Mouse (Mus musculus) lung, embryonic 16.5 days (tissue): ENCODE data around the gene Cdca8. TPM values are rescaled to one million over a fixed set of nuclear protein-coding genes. Genes with fewer than 3 reads are reported as not detected.

Source experiments
- ATAC-seq: fragments of 200-750 bp; cut with Nextera tagmentation; 2 replicates; pipeline ENCODE4 v1.8.0; 2017; ENCODE audit warnings: low read depth, mild to moderate bottlenecking, moderate library complexity
- H3K27ac ChIP-seq: fragments of 300-500 bp; sonication (generic); 2 replicates; pipeline ENCODE4 v1.5.1; 2014; ENCODE audit warnings: mild to moderate bottlenecking, control low read depth, low read length
- H3K27me3 ChIP-seq: fragments of 300-500 bp; sonication (generic); 2 replicates; pipeline ENCODE4 v1.6.1; 2014; ENCODE audit warnings: low read depth, low read length, mixed read lengths; ENCODE audit not compliant: control insufficient read depth, insufficient read depth
- H3K36me3 ChIP-seq: fragments of 300-500 bp; sonication (generic); 2 replicates; pipeline ENCODE4 v1.6.1; 2014; ENCODE audit warnings: low read length; ENCODE audit not compliant: control insufficient read depth, insufficient read depth
- H3K4me1 ChIP-seq: fragments of 300-500 bp; sonication (generic); replicated peaks from 2 replicates; pipeline ENCODE4 v1.6.1; 2014; ENCODE audit warnings: low read length, mixed read lengths; ENCODE audit not compliant: control insufficient read depth, insufficient read depth
- H3K4me2 ChIP-seq: fragments of 300-500 bp; sonication (generic); 2 replicates; pipeline ENCODE4 v1.6.1; 2014; ENCODE audit warnings: low read depth, low read length, control low read depth
- H3K4me3 ChIP-seq: fragments of 300-500 bp; sonication (generic); 2 replicates; pipeline ENCODE4 v1.5.1; 2014; ENCODE audit warnings: mild to moderate bottlenecking, low read length, control low read depth
- H3K9ac ChIP-seq: fragments of 300-500 bp; sonication (generic); 2 replicates; pipeline ENCODE4 v1.6.1; 2014; ENCODE audit warnings: low read length, control low read depth
- H3K9me3 ChIP-seq: fragments of 300-500 bp; sonication (generic); 2 replicates; pipeline ENCODE4 v1.6.1; 2016; ENCODE audit warnings: low read length; ENCODE audit not compliant: control insufficient read depth
- WGBS: fragments of 180-500 bp; shearing (Covaris S2); extraction: QIAGEN DNeasy Blood & Tissue Kit; methylation state at CpG from one replicate; pipeline ENCODE4 v1.1.7; 2014; 5-methylcytosine and 5-hydroxymethylcytosine counted together
- polyA plus RNA-seq: library from polyadenylated mRNA; unstranded; fragments of >200 nt; fragmentation: Nextera tagmentation; extraction: Ambion mirVana; gene quantifications from 2 replicates; pipeline ENCODE4 v1.2.1, GENCODE M21; 2015

The Cdca8 gene
- polyA plus RNA-seq, 1 experiment from 2014 or later: 150 TPM

DNA sequence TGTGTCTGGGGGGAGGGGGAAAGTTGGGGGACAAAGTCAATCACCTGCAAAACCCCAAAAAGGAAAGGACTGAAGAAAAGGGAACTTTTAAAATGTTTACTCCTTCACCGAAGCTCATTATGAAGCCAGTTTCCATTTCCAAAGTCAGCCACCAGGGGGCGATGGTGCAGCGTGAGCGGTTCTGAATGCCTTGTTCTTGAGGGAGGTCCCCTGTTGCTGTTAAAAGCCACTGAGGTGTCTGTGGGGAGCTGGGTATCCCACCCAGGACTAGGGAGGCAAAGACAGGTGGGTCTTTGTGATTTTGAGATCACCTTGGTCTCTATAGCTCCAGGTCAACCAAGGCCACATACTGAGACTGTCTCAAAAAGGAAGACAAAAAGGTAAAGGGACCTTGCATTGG lies 3.9 kb upstream of the Cdca8 start:
- 2% methylated on average over 4 of the region's 4 CpGs for WGBS
- H3K9me3 ChIP-seq: no peaks in the 10 kb centered on the region
- no peak overlapping the region for H3K9ac ChIP-seq
- H3K36me3 ChIP-seq: peaks cover 6% of the 10 kb centered on the region
- H3K4me1 ChIP-seq: no peaks in the 10 kb centered on the region
- H3K4me2 ChIP-seq: no peak overlapping the region
- ATAC-seq: peak; percentile 40; the same call in 1 of the 2 replicates
- no peak overlapping the region for H3K4me3 ChIP-seq
- no peak overlapping the region for H3K27ac ChIP-seq
- H3K27me3 ChIP-seq: no peaks in the 10 kb centered on the region

DNA sequence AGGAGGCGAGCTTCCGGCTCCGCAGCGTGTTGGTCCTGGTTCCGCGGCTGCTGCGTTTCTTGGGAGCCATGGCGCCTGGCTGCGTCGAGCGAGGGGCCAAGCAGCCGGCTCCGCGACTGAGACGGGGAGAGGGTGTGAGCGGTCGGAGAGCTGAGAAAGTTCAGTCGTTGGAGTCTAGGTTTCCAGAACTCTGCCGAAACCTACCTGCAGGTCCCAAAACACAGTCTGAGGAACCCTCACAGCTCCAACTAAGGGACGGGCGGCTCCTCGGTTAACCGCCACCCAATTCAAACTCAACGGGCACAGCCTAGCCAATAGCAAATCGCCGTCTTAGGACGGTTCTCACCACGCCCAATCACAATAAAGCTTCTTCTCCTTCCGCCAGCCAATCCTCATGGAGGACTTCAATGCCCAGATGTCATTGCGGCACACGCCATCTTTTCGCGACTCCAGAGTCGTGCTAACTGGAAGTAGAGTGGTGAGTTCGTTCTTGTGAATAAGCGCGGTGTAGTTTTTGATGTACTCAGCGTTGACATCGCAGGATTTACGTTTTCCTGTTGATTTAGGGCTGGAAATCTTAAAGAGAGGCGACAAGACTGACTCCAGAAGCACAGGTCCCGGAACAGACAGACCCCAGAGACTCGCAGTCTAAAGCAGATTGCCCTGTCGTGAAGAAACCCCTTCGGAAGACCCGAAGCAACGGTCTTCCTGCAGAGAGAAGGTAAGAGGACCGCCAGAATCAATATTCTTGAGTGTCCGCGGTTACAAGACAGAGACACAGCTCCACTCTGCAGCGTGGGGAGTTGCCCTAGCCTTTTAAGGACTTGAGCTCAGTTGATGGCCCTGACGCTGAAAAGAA lies 2.3 kb downstream of the Cdca8 start, which contains the start of gene 9930104L06Rik:
Gene 9930104L06Rik (plus strand): TSS at position 436 of the 859 bp plus-strand sequence.
- Histone ChIP-seq H3K27ac (peak within 1 kb of the TSS; percentile 6), H3K9ac (peak within 1 kb of the TSS; percentile 88), H3K36me3 (peaks cover 6% of the 10 kb centered on the region), H3K9me3 (no peaks in the 10 kb centered on the region), H3K4me3 (peak within 1 kb of the TSS; percentile 79), H3K27me3 (no peaks in the 10 kb centered on the region), H3K4me2 (peak within 1 kb of the TSS; percentile 79), H3K4me1 (peaks cover 11% of the 10 kb centered on the region)
- under 1% methylated on average over 52 of the region's 52 CpGs for WGBS
- ATAC-seq: peak; percentile 100

DNA sequence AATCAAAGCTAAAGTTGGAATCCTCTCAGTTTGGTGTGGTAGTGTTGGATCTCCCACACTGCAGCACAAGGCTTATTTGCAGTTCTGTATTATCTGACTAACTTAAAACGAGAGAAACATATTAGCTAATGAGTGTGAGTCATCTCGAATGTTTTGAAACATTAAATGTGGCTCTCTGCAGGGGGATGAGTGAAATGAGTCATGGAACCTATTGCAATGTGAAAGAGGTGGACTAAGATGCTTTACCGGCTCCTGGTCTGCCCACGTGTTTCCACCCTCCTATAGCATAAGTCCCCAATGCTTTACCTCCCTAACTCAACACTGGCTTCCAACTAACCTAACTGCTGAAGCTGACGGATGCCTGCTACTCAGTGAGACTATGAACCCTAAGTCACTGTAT lies 11.0 kb downstream of the Cdca8 start:
- no peak for ATAC-seq
- WGBS: 85% methylated on average over 5 of the region's 5 CpGs
- Histone ChIP-seq H3K27ac (no peak overlapping the region), H3K27me3 (no peaks in the 10 kb centered on the region), H3K36me3 (peaks cover 55% of the 10 kb centered on the region), H3K9ac (no peak overlapping the region), H3K9me3 (no peaks in the 10 kb centered on the region), H3K4me2 (no peak overlapping the region), H3K4me1 (no peaks in the 10 kb centered on the region), H3K4me3 (no peak overlapping the region)

DNA sequence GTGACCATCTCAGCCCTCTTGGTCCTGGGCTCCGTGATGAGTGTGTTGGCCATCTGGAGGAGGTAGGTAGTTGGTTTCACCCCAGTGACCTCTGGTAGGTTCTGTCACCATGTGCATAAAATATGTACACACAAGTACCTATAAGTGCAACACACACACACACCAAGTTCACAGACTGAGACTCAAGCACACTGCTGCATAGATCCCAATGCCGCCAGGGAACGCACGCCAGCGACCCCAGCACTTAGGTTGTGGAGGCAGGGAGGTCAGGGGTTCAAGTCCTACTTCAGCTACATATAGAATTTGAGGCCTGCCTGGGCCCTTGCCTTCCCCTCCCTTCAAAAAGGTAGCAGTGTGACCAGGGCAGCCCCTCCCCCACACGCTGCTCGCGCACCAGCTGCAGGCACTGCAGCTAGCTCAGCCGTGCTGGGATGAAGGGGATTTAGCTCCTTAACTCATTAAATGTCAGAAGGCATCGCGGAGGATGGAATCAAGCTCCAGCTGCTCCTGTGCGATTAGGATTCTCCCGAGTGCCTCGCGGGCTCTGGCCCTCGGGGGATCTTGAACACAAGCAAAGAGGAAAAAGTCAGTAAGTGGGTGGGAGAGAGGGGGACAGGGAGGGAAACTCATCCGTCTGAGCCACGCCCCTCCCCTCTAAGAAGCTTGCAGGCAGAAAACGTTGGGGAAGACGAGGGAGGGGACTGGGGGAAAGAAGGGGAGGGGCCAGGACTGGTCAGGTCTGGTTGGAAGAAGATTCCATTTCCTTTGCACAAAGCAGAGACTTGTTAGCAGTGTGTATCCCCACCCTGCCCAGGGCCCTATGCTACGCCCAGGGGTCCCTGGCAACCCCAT lies 32.9 kb downstream of the Cdca8 start:
- no peak overlapping the region for H3K9ac ChIP-seq
- H3K27me3 ChIP-seq: no peaks in the 10 kb centered on the region
- H3K9me3 ChIP-seq: no peaks in the 10 kb centered on the region
- H3K27ac ChIP-seq: no peak overlapping the region
- ATAC-seq: no peak
- no peaks in the 10 kb centered on the region for H3K36me3 ChIP-seq
- H3K4me1 ChIP-seq: peaks cover 4% of the 10 kb centered on the region; the same call in 1 of the 2 replicates
- peak overlapping the region; percentile 25 for H3K4me2 ChIP-seq
- no peak overlapping the region for H3K4me3 ChIP-seq
- 8% methylated on average over 21 of the region's 21 CpGs for WGBS

DNA sequence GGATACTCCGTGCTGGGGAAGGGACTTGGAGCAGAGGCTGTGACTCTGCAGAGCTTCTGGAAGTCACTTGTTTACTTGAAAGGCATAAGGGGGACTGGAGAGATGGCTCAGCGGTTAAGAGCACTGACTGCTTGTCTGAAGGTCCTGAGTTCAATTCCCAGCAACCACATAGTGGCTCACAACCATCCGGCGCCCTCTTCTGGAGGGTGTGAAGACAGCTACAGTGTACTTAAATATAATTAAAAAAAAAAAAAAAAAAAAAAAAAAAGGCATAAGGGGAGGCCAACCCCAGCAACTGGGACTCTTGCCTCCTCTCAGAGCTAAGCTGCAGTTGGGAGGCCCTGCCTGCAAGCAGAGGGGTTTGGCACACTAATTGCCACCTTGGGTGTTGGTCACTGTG lies 33.7 kb downstream of the Cdca8 start:
- Histone ChIP-seq H3K27me3 (no peaks in the 10 kb centered on the region), H3K9me3 (no peaks in the 10 kb centered on the region), H3K9ac (no peak overlapping the region), H3K4me2 (no peak overlapping the region), H3K27ac (no peak overlapping the region), H3K4me1 (peaks cover 4% of the 10 kb centered on the region; the same call in 1 of the 2 replicates), H3K4me3 (no peak overlapping the region), H3K36me3 (no peaks in the 10 kb centered on the region)
- WGBS: 49% methylated on average over 4 of the region's 4 CpGs
- ATAC-seq: no peak

DNA sequence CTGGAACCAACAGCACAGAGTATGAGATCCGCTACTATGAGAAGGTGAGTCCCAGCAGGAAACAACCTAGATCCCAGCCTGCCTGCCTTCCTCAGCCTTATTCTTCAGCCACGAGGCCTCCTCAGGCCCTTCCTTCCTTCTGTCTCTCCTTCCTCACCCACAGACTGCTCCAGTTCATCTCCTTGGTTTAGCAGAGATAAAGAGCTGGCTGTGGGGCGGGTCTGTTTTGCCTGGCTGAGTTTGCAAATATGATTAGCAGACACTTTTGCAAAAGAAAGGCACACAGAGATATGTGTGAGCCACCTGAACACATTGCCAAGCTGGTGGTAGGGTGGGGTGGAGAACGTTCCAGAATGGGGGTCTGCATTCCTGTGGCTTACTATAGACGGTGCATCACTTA lies 39.2 kb downstream of the Cdca8 start:
- Histone ChIP-seq H3K4me3 (no peak overlapping the region), H3K9me3 (no peaks in the 10 kb centered on the region), H3K9ac (no peak overlapping the region), H3K36me3 (no peaks in the 10 kb centered on the region), H3K27ac (no peak overlapping the region), H3K4me2 (no peak overlapping the region), H3K4me1 (no peaks in the 10 kb centered on the region; the same call in 1 of the 2 replicates), H3K27me3 (peaks cover 22% of the 10 kb centered on the region)
- no peak for ATAC-seq
- WGBS: 40% methylated on average over 5 of the region's 5 CpGs

DNA sequence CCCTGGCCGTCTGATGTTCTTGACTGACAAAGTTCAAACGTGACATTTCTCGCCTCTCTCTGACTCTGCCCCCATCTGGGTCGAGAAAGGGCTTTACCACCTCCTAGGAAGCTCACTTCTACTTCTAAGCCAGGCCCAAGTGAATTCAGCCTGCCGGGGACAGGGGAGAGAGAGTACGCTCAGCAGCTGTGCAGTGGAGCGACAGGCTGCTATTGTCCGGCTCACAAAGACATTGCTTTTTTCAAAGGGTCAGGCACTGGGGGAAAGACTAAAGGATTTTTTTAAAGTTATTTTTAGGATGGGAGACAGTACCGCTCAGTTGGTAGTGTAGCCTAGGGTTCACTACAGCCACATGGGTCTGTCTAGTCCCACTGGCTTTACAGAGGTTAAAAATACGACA lies 40.7 kb downstream of the Cdca8 start:
- Histone ChIP-seq H3K9me3 (no peaks in the 10 kb centered on the region), H3K9ac (no peak overlapping the region), H3K4me3 (no peak overlapping the region), H3K27me3 (peaks cover 36% of the 10 kb centered on the region), H3K27ac (no peak overlapping the region), H3K4me1 (no peaks in the 10 kb centered on the region; the same call in 1 of the 2 replicates), H3K36me3 (no peaks in the 10 kb centered on the region), H3K4me2 (no peak overlapping the region)
- ATAC-seq: no peak
- 50% methylated on average over 10 of the region's 10 CpGs for WGBS

DNA sequence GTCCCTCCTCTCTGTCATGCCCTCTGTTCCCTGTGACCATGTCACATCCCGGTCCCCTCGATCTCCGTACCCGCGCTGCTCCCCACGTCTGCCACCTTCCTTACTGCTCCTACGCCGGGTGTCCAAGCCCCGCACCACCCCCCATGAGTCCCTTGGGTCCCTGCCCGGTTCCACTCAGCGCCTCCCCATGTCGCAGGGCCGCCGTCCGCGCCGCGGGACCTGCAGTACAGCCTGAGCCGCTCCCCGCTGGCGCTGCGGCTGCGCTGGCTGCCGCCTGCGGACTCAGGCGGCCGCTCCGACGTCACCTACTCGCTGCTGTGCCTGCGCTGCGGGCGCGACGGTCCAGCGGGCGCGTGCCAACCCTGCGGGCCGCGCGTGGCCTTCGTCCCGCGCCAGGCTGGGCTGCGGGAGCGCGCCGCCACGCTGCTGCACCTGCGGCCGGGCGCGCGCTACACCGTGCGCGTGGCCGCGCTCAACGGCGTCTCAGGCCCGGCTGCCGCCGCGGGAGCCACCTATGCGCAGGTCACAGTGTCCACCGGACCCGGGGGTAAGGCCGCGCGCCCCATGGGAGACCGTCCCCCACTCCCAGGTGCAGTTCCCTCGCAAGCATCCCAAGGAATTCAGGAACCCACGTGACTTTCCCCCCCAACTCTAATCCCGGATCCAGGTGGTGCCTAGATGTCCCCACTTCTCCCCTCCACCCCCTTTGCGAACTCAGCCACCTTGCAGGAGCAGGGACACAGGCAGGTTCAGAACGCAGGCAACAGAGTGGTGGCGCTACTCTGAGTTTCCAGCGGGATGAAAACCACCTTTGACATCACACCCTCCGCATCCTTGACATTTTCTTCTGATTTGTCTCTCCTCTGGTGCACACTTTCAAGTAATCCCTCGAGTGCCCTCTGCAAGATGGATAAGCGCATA lies 44.3 kb downstream of the Cdca8 start:
- Histone ChIP-seq H3K4me2 (peak overlapping the region; percentile 56), H3K9me3 (no peaks in the 10 kb centered on the region), H3K27me3 (peaks cover 45% of the 10 kb centered on the region), H3K9ac (no peak overlapping the region), H3K4me1 (no peaks in the 10 kb centered on the region; the same call in 1 of the 2 replicates), H3K4me3 (peak overlapping the region; percentile 33), H3K36me3 (no peaks in the 10 kb centered on the region), H3K27ac (no peak overlapping the region)
- ATAC-seq: no peak
- 2% methylated on average over 63 of the region's 83 CpGs for WGBS
